Mouse (Mus musculus) heart, adult 8-10 months (tissue): Measurements from ENCODE around the gene Nell2. TPM values are rescaled to one million over a fixed set of nuclear protein-coding genes. Genes with fewer than 3 reads are reported as not detected.
"Not testable (repeated sequence)": the region's sequence is repeated elsewhere in the genome, so short reads cannot be mapped to it uniquely, and the experiment has no call there.

ENCODE experiments used
- DNase-seq: peaks from one replicate; pipeline ENCODE4 v3.0.0; 2022; ENCODE audit warnings: low spot score
- total RNA-seq, 4 experiments: library from RNA; stranded (reverse); gene quantifications; 2 replicates each; pipeline ENCODE4 v1.2.4; 2022

Nell2 gene
- under 1 TPM in 2 of 4 experiments, not detected in 2; 0.11 TPM for total RNA-seq

- no peak for DNase-seq
These were observed at the start of gene Nell2 for GRCm38 (mm10) chr15:95527948-95528861. TSS of gene Nell2 (minus strand) at chr15:95528559.

GRCm38 (mm10) chr15:95574661-95575060 lies 46.3 kb upstream of the Nell2 start:
- peak; percentile 41 for DNase-seq

- DNase-seq: no peak
These were observed 41.2 kb upstream of the Nell2 start for GRCm38 (mm10) chr15:95569606-95570005.

GRCm38 (mm10) chr15:95565160-95565559 lies 36.8 kb upstream of the Nell2 start:
- no peak for DNase-seq

GRCm38 (mm10) chr15:95561303-95561702 lies 32.9 kb upstream of the Nell2 start:
- DNase-seq: no peak

- no peak for DNase-seq
These were observed 21.7 kb upstream of the Nell2 start for GRCm38 (mm10) chr15:95550011-95550410.

GRCm38 (mm10) chr15:95542632-95543031 lies 14.3 kb upstream of the Nell2 start:
- DNase-seq: no peak

GRCm38 (mm10) chr15:95536724-95537123 lies 8.4 kb upstream of the Nell2 start:
- no peak for DNase-seq

GRCm38 (mm10) chr15:95536230-95536629 lies 7.9 kb upstream of the Nell2 start:
- no peak for DNase-seq

- DNase-seq: no peak
These were observed 6.3 kb upstream of the Nell2 start for GRCm38 (mm10) chr15:95534644-95535043.

GRCm38 (mm10) chr15:95527461-95527947 lies 855 bp downstream of the Nell2 start:
- DNase-seq: no peak

GRCm38 (mm10) chr15:95526626-95527411 lies 1.5 kb downstream of the Nell2 start:
- DNase-seq: no peak

- DNase-seq: no peak
These were observed 2.4 kb downstream of the Nell2 start for GRCm38 (mm10) chr15:95525997-95526396.

- DNase-seq: no peak
These were observed 10.2 kb downstream of the Nell2 start for GRCm38 (mm10) chr15:95518204-95518603.

- not testable (repeated sequence) for DNase-seq
These were observed 15.1 kb downstream of the Nell2 start for GRCm38 (mm10) chr15:95513306-95513705.

- DNase-seq: no peak
These were observed 32.7 kb downstream of the Nell2 start for GRCm38 (mm10) chr15:95495666-95496065.

GRCm38 (mm10) chr15:95495193-95495592 lies 33.2 kb downstream of the Nell2 start:
- no peak for DNase-seq

GRCm38 (mm10) chr15:95492201-95492600 lies 36.2 kb downstream of the Nell2 start:
- DNase-seq: no peak

GRCm38 (mm10) chr15:95489174-95489573 lies 39.2 kb downstream of the Nell2 start:
- DNase-seq: no peak

- DNase-seq: no peak
These were observed 40.4 kb downstream of the Nell2 start for GRCm38 (mm10) chr15:95487961-95488360.

GRCm38 (mm10) chr15:95482002-95482401 lies 46.4 kb downstream of the Nell2 start:
- no peak for DNase-seq

- DNase-seq: no peak
These were observed 46.8 kb downstream of the Nell2 start for GRCm38 (mm10) chr15:95481585-95481984.
